Mouse (Mus musculus) liver, postnatal 0 days (tissue): ENCODE measurements around the gene Heatr5a. TPM values are rescaled to one million over a fixed set of nuclear protein-coding genes. Genes with fewer than 3 reads are reported as not detected.

ENCODE experiments used
- ATAC-seq: fragments of 200-750 bp; cut with Nextera tagmentation; 2 replicates; pipeline ENCODE4 v1.8.0; 2017; ENCODE audit warnings: mild to moderate bottlenecking, moderate library complexity
- DNase-seq: peaks from one replicate; pipeline ENCODE4 v3.0.0-alpha.2; 2016
- H3K27ac ChIP-seq: fragments of 300-500 bp; sonication (generic); 2 replicates; pipeline ENCODE4 v1.5.1; 2014; ENCODE audit warnings: antibody characterized with exemption, moderate library complexity, mild to moderate bottlenecking, low read depth
- H3K27me3 ChIP-seq: fragments of 300-500 bp; sonication (generic); 2 replicates; pipeline ENCODE4 v1.6.1; 2014; ENCODE audit warnings: low read length, control low read depth, mixed read lengths; ENCODE audit not compliant: insufficient read depth
- H3K36me3 ChIP-seq: fragments of 300-500 bp; sonication (generic); replicated peaks from 2 replicates; pipeline ENCODE4 v1.6.1; 2014; ENCODE audit warnings: mild to moderate bottlenecking, control low read depth, low read length, moderate library complexity, mixed read lengths; ENCODE audit not compliant: insufficient read depth
- H3K4me1 ChIP-seq: fragments of 300-500 bp; sonication (generic); 2 replicates; pipeline ENCODE4 v1.6.1; 2014; ENCODE audit warnings: antibody characterized with exemption, mild to moderate bottlenecking, control low read depth; ENCODE audit not compliant: insufficient read depth
- H3K4me2 ChIP-seq: fragments of 300-500 bp; sonication (generic); 2 replicates; pipeline ENCODE4 v1.6.1; 2014; ENCODE audit warnings: low read depth, mild to moderate bottlenecking, low read length, moderate library complexity, mixed read lengths
- H3K4me3 ChIP-seq: fragments of 300-500 bp; sonication (generic); 2 replicates; pipeline ENCODE4 v1.5.1; 2014; ENCODE audit warnings: low read depth, low read length
- H3K9ac ChIP-seq: fragments of 300-500 bp; sonication (generic); replicated peaks from 2 replicates; pipeline ENCODE4 v1.6.1; 2014; ENCODE audit warnings: mild to moderate bottlenecking, moderate library complexity
- H3K9me3 ChIP-seq: fragments of 300-500 bp; sonication (generic); 2 replicates; pipeline ENCODE4 v1.6.1; 2016; ENCODE audit warnings: mild to moderate bottlenecking, control low read depth, low read length, mixed read lengths
- CTCF ChIP-seq: sonication (generic); IDR thresholded peaks from 2 replicates; pipeline ENCODE4 v1.5.1; 2016; ENCODE audit warnings: antibody characterized with exemption, low read depth
- EP300 ChIP-seq: IDR thresholded peaks from 2 replicates; pipeline ENCODE4 v1.6.1; 2016; ENCODE audit warnings: antibody characterized with exemption, low read depth, mild to moderate bottlenecking
- WGBS: fragments of 180-500 bp; shearing (Covaris S2); extraction: QIAGEN DNeasy Blood & Tissue Kit; methylation state at CpG from one replicate; pipeline ENCODE4 v1.1.7; 2014; ENCODE audit not compliant: insufficient replicate concordance; 5-methylcytosine and 5-hydroxymethylcytosine counted together
- polyA plus RNA-seq: library from polyadenylated mRNA; unstranded; fragments of >200 nt; fragmentation: Nextera tagmentation; extraction: Ambion mirVana; gene quantifications from 2 replicates; pipeline ENCODE4 v1.2.1, GENCODE M21; 2015

Heatr5a gene
- polyA plus RNA-seq, 1 experiment from 2014 or later: 2.6 TPM

DNA sequence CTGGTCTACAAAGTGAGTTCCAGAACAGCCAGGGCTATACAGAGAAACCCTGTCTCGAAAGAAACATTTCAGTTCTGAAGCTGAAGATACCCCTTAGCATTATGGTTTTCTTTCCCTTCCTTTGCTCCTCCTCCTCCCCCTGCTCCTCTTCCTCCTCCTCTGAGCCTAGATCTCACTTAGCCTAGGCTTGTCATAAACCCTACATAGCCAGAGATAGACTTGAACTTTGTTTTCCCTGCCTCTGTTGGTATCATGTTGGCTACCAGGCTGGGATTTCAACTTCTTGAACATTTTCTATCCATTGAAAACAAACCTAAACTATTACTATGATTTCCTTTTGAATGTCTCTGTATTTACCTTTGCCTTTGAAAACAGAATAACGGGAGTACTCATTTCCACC is 115.2 kb downstream of the Heatr5a start:
- DNase-seq (no peak), ATAC-seq (no peak)
- no peak overlapping the region for H3K9ac ChIP-seq
- TF ChIP-seq CTCF (no peak), EP300 (no peak)
- 54% methylated on average over 2 of the region's 2 CpGs for WGBS
- no peaks in the 10 kb centered on the region for H3K27me3 ChIP-seq
- H3K4me3 ChIP-seq: no peak overlapping the region
- H3K27ac ChIP-seq: peak overlapping the region; percentile 60; the same call in 1 of the 2 replicates
- no peak overlapping the region for H3K4me2 ChIP-seq
- peaks cover 6% of the 10 kb centered on the region for H3K4me1 ChIP-seq
- H3K36me3 ChIP-seq: no peaks in the 10 kb centered on the region
- H3K9me3 ChIP-seq: no peaks in the 10 kb centered on the region

DNA sequence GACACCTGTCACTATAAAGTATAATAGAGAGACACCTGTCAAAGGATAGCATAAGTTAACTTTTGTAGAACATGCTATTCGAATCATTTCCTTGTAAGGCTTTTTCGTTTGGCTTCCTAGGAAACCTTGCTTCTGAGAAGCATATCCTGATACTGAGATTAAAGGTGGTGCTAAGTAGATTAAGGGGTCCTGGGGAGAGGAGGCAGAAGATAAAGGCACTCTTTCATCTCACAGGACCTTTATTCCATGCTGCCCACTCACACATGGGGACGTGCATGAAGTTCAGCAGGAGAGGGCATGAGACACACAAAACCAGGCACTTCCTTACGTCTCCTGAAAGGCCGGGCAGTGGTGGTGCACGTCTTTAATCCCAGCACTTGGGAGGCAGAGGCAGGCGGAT is 115.7 kb downstream of the Heatr5a start:
- Histone ChIP-seq H3K9ac (no peak overlapping the region), H3K27ac (0 out of 2 replicates have a peak overlapping the region, but pooled peaks have one; percentile 48), H3K4me1 (peaks cover 6% of the 10 kb centered on the region), H3K27me3 (no peaks in the 10 kb centered on the region), H3K4me3 (no peak overlapping the region), H3K9me3 (no peaks in the 10 kb centered on the region), H3K4me2 (no peak overlapping the region), H3K36me3 (no peaks in the 10 kb centered on the region)
- ATAC-seq: peak; percentile 40
- DNase-seq: no peak
- TF ChIP-seq EP300 (peak; percentile 91), CTCF (no peak)
- WGBS: 49% methylated on average over 7 of the region's 7 CpGs

DNA sequence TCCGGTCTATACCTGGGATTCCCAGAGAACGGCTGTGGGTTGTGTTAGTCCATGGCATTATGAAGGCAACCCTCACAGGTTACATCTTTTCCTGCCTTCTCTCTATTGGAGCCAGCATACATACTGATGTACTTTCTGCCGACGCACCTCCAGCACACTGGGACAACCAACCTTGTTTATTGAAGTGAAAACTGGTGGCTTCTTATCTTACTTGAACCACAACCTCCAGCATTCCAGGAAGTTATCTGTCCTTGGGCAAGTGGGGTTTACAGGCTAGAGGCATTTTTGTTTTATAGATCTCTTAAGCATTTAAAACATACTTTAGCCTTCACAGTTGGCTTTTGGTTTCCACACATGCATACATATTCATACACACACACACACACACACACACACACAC is 119.5 kb downstream of the Heatr5a start:
- H3K36me3 ChIP-seq: no peaks in the 10 kb centered on the region
- ATAC-seq: peak; percentile 86
- peak overlapping the region; percentile 30 for H3K4me3 ChIP-seq
- H3K27me3 ChIP-seq: no peaks in the 10 kb centered on the region
- H3K9me3 ChIP-seq: no peaks in the 10 kb centered on the region
- WGBS: 41% methylated on average over 4 of the region's 4 CpGs
- peaks cover 21% of the 10 kb centered on the region for H3K4me1 ChIP-seq
- H3K9ac ChIP-seq: peak overlapping the region; percentile 2; the same call in 1 of the 2 replicates
- H3K27ac ChIP-seq: peak overlapping the region; percentile 80
- H3K4me2 ChIP-seq: peak overlapping the region; percentile 39
- DNase-seq: no peak
- TF ChIP-seq EP300 (peak; percentile 94), CTCF (no peak)

DNA sequence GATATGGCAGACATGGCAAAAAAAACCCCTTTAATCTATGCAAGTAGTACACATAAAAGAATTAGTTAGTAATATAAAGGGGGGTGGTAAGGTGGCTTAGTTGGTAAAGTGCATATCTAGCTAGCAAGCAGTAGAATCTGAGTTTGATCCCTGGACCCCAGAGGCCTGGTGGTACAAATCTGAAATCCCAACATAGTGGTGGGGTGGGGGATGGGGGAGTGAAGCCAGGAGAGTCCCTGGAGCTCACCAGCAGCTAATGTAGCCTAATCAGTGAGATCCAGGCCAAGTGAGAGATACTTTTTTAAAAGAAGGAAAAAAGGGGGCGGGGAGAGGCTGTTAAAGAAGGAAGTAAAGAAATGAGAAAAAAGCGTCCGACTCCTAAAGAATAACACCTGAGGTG is 120.0 kb downstream of the Heatr5a start:
- Histone ChIP-seq H3K9me3 (no peaks in the 10 kb centered on the region), H3K9ac (peak overlapping the region; percentile 2; the same call in 1 of the 2 replicates), H3K36me3 (no peaks in the 10 kb centered on the region), H3K27ac (peak overlapping the region; percentile 80), H3K4me3 (peak overlapping the region; percentile 30), H3K27me3 (no peaks in the 10 kb centered on the region), H3K4me2 (peak overlapping the region; percentile 39), H3K4me1 (peaks cover 21% of the 10 kb centered on the region)
- WGBS: 44% methylated on average over 3 of the region's 3 CpGs
- DNase-seq: no peak
- TF ChIP-seq CTCF (no peak), EP300 (no peak)
- peak; percentile 67 for ATAC-seq

DNA sequence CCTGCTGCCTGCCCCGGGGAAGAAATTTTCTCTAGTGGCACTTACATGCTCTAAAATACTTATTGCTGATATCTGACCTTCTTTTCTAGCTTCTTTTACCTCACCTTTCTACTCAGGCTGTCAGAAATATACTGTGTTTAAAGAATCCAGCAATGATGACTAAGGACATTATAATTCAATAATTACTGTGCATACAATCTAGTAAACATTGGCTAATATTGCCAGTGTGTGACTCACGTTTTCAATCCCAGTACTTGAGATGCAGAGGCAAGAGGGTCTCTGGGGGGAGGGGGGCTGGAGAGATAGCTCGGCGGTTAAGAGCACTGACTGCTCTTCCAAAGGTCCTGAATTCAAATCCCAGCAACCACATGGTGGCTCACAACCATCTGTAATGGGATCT is 120.8 kb downstream of the Heatr5a start:
- H3K27me3 ChIP-seq: no peaks in the 10 kb centered on the region
- H3K4me2 ChIP-seq: peak overlapping the region; percentile 51
- no peaks in the 10 kb centered on the region for H3K36me3 ChIP-seq
- no peak overlapping the region for H3K9ac ChIP-seq
- TF ChIP-seq CTCF: no peak
- TF ChIP-seq EP300: no peak
- peak overlapping the region; percentile 6; the same call in 1 of the 2 replicates for H3K4me3 ChIP-seq
- H3K4me1 ChIP-seq: peaks cover 24% of the 10 kb centered on the region
- DNase-seq: no peak
- no peaks in the 10 kb centered on the region for H3K9me3 ChIP-seq
- peak overlapping the region; percentile 84 for H3K27ac ChIP-seq
- 64% methylated on average over 4 of the region's 4 CpGs for WGBS
- ATAC-seq: no peak

DNA sequence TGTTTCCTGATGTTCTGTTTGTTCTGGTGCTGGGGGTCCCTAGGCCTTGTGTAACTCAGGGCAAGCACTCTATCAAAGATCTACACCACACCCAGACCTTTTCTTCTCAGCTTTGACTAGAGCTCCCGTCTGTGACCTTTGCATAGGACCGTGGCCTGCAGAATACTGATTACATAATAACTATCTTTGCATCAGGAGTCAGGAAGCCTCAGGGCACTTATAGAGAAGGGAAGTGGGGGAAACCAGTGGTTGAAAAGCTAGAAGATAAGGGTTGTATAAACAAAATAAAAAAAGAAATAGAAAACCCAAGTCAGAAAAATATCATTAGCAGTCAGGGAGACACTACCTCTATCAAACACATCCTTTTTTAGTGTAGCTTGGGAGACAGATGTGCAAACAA is 121.2 kb downstream of the Heatr5a start:
- DNase-seq (no peak), ATAC-seq (no peak)
- peak overlapping the region; percentile 51 for H3K4me2 ChIP-seq
- TF ChIP-seq CTCF (no peak), EP300 (peak; percentile 74)
- peaks cover 26% of the 10 kb centered on the region for H3K4me1 ChIP-seq
- 4% methylated on average over 2 of the region's 2 CpGs for WGBS
- no peaks in the 10 kb centered on the region for H3K36me3 ChIP-seq
- H3K27ac ChIP-seq: peak overlapping the region; percentile 84
- H3K4me3 ChIP-seq: peak overlapping the region; percentile 6; the same call in 1 of the 2 replicates
- H3K27me3 ChIP-seq: no peaks in the 10 kb centered on the region
- no peak overlapping the region for H3K9ac ChIP-seq
- no peaks in the 10 kb centered on the region for H3K9me3 ChIP-seq

DNA sequence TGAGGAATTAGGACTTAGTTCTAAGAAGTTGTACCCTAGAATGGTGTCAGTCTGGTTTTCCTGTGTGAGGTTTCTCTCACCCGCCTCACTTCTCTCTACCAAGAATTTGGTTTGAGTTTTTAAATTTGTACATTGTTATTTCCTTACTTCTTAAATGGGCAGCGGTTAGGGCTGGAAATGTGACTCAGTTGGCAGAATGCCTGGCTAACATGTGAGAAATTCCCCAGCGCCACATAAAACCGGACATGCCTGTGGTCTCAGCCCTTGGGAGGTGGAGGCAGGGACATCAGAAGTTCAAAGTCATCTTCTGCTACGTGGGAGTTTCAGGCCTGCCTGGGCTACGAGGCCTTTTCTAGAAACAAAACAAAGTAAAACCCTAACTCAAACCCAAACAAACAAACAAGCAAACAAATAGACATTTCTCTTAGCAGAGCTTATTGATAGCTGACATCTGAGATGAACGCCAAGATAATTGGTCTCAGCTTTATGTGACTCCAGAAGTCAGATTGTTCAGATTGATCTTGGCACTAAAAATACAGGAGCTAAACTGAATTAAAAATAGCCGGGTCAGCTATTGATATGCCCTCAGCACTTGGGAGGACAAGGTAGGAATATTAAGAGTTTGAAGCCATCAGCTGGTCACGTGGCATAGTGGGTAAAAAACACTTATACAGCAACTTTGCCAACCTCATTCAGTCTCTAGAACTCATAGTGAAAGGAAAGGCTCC is 123.0 kb downstream of the Heatr5a start:
- H3K9ac ChIP-seq: no peak overlapping the region
- no peaks in the 10 kb centered on the region for H3K9me3 ChIP-seq
- H3K4me1 ChIP-seq: peaks cover 38% of the 10 kb centered on the region
- WGBS: 77% methylated on average over 9 of the region's 9 CpGs
- no peak overlapping the region for H3K4me3 ChIP-seq
- TF ChIP-seq EP300 (no peak), CTCF (no peak)
- no peak overlapping the region for H3K4me2 ChIP-seq
- no peaks in the 10 kb centered on the region for H3K27me3 ChIP-seq
- no peaks in the 10 kb centered on the region for H3K36me3 ChIP-seq
- ATAC-seq: no peak
- no peak overlapping the region for H3K27ac ChIP-seq
- no peak for DNase-seq
